Mouse (Mus musculus) neural tube, embryonic 11.5 days (tissue): ENCODE results near the gene Cdipt. TPM values are rescaled to one million over a fixed set of nuclear protein-coding genes. Genes with fewer than 3 reads are reported as not detected.

Experiments
- ATAC-seq: fragments of 200-750 bp; cut with Nextera tagmentation; 2 replicates; pipeline ENCODE4 v1.8.0; 2017; ENCODE audit warnings: moderate number of reproducible peaks, mild to moderate bottlenecking, moderate TSS enrichment, moderate library complexity; ENCODE audit not compliant: insufficient read depth, low FRiP score, low TSS enrichment
- DNase-seq: peaks from one replicate; pipeline ENCODE4 v3.0.0-alpha.2; 2015; ENCODE audit warnings: low spot score
- H3K27ac ChIP-seq: fragments of 300-500 bp; sonication (generic); 2 replicates; pipeline ENCODE4 v1.5.1; 2014; ENCODE audit warnings: low read depth, mild to moderate bottlenecking, low read length
- H3K27me3 ChIP-seq: fragments of 300-500 bp; sonication (generic); 2 replicates; pipeline ENCODE4 v1.6.1; 2014; ENCODE audit warnings: mild to moderate bottlenecking, low read length, mixed read lengths; ENCODE audit not compliant: control insufficient read depth, insufficient read depth
- H3K36me3 ChIP-seq: fragments of 300-500 bp; sonication (generic); 2 replicates; pipeline ENCODE4 v1.6.1; 2014; ENCODE audit warnings: mild to moderate bottlenecking, low read length, moderate library complexity, mixed read lengths; ENCODE audit not compliant: control insufficient read depth, insufficient read depth
- H3K4me1 ChIP-seq: fragments of 300-500 bp; sonication (generic); 2 replicates; pipeline ENCODE4 v1.6.1; 2014; ENCODE audit warnings: low read length, mixed read lengths; ENCODE audit not compliant: control insufficient read depth, insufficient read depth
- H3K4me2 ChIP-seq: fragments of 300-500 bp; sonication (generic); 2 replicates; pipeline ENCODE4 v1.6.1; 2014; ENCODE audit warnings: low read depth, mild to moderate bottlenecking, moderate library complexity
- H3K4me3 ChIP-seq: fragments of 300-500 bp; sonication (generic); 2 replicates; pipeline ENCODE4 v1.5.1; 2014; ENCODE audit warnings: low read depth, low read length
- H3K9ac ChIP-seq: fragments of 300-500 bp; sonication (generic); 2 replicates; pipeline ENCODE4 v1.6.1; 2014; ENCODE audit warnings: mild to moderate bottlenecking, low read length
- H3K9me3 ChIP-seq: fragments of 300-500 bp; sonication (generic); 2 replicates; pipeline ENCODE4 v1.6.1; 2016; ENCODE audit warnings: low read length; ENCODE audit not compliant: control insufficient read depth
- WGBS: fragments of 180-500 bp; shearing (Covaris S2); extraction: QIAGEN DNeasy Blood & Tissue Kit; methylation state at CpG from one replicate; pipeline ENCODE4 v1.1.7; 2014; 5-methylcytosine and 5-hydroxymethylcytosine counted together
- polyA plus RNA-seq: library from polyadenylated mRNA; unstranded; fragments of >200 nt; fragmentation: Nextera tagmentation; extraction: Ambion mirVana; gene quantifications from 2 replicates; pipeline ENCODE4 v1.2.1, GENCODE M21; 2014

Cdipt gene
- polyA plus RNA-seq, 1 experiment from 2014 or later, result 80.3 TPM

- Histone ChIP-seq H3K9me3 (no peaks in the 10 kb centered on the region), H3K27me3 (peaks cover 15% of the 10 kb centered on the region; the same call in 1 of the 2 replicates), H3K9ac (peak within 1 kb of the TSS; percentile 56), H3K4me3 (peak within 1 kb of the TSS; percentile 45), H3K4me1 (peaks cover 11% of the 10 kb centered on the region), H3K4me2 (peak within 1 kb of the TSS; percentile 85), H3K36me3 (no peaks in the 10 kb centered on the region), H3K27ac (peak within 1 kb of the TSS; percentile 63)
- DNase-seq, result no peak
- ATAC-seq, result peak; percentile 60
- WGBS, result 2% methylated on average over 21 of the region's 21 CpGs
These were observed 26.3 kb upstream of the Cdipt start, which contains the start of gene Asphd1 for GRCm38 (mm10) chr7:126949403-126949792. Gene Asphd1, minus strand, starts transcription at chr7:126949582.

GRCm38 (mm10) chr7:126949793-126950646 lies 25.7 kb upstream of the Cdipt start, which contains the start of gene Sez6l2:
Gene Sez6l2, plus strand, starts transcription at chr7:126950563.
- H3K9me3 ChIP-seq, result no peaks in the 10 kb centered on the region
- peak within 1 kb of the TSS; percentile 56 for H3K9ac ChIP-seq
- peak within 1 kb of the TSS; percentile 45 for H3K4me3 ChIP-seq
- H3K4me2 ChIP-seq, result peak within 1 kb of the TSS; percentile 85
- under 1% methylated on average over 39 of the region's 42 CpGs for WGBS
- H3K27me3 ChIP-seq, result peaks cover 15% of the 10 kb centered on the region; the same call in 1 of the 2 replicates
- DNase-seq, result peak; percentile 92
- peak; percentile 88 for ATAC-seq
- peak within 1 kb of the TSS; percentile 63 for H3K27ac ChIP-seq
- peaks cover 11% of the 10 kb centered on the region for H3K4me1 ChIP-seq
- H3K36me3 ChIP-seq, result no peaks in the 10 kb centered on the region

- peak overlapping the region; percentile 45 for H3K4me3 ChIP-seq
- 7% methylated on average over 26 of the region's 26 CpGs for WGBS
- ATAC-seq (peak; percentile 28; the same call in 1 of the 2 replicates), DNase-seq (no peak)
- no peak overlapping the region for H3K27ac ChIP-seq
- H3K4me1 ChIP-seq, result peaks cover 11% of the 10 kb centered on the region
- no peaks in the 10 kb centered on the region for H3K36me3 ChIP-seq
- H3K9ac ChIP-seq, result peak overlapping the region; percentile 18; the same call in 1 of the 2 replicates
- peak overlapping the region; percentile 85 for H3K4me2 ChIP-seq
- no peaks in the 10 kb centered on the region for H3K9me3 ChIP-seq
- H3K27me3 ChIP-seq, result peaks cover 15% of the 10 kb centered on the region; the same call in 1 of the 2 replicates
These were observed 24.8 kb upstream of the Cdipt start for GRCm38 (mm10) chr7:126950647-126951615.

- Histone ChIP-seq H3K27me3 (peaks cover 15% of the 10 kb centered on the region; the same call in 1 of the 2 replicates), H3K4me3 (peak overlapping the region; percentile 45), H3K27ac (no peak overlapping the region), H3K4me1 (peaks cover 11% of the 10 kb centered on the region), H3K9ac (peak overlapping the region; percentile 18; the same call in 1 of the 2 replicates), H3K4me2 (peak overlapping the region; percentile 85), H3K9me3 (no peaks in the 10 kb centered on the region), H3K36me3 (no peaks in the 10 kb centered on the region)
- 29% methylated on average over 4 of the region's 4 CpGs for WGBS
- DNase-seq (no peak), ATAC-seq (no peak)
These were observed 24.0 kb upstream of the Cdipt start for GRCm38 (mm10) chr7:126951741-126952140.

GRCm38 (mm10) chr7:126952646-126953045 lies 23.1 kb upstream of the Cdipt start:
- no peaks in the 10 kb centered on the region for H3K9me3 ChIP-seq
- no peak overlapping the region for H3K9ac ChIP-seq
- no peak for ATAC-seq
- peaks cover 15% of the 10 kb centered on the region; the same call in 1 of the 2 replicates for H3K27me3 ChIP-seq
- no peak for DNase-seq
- no peaks in the 10 kb centered on the region for H3K36me3 ChIP-seq
- peak overlapping the region; percentile 32 for H3K4me2 ChIP-seq
- no peak overlapping the region for H3K4me3 ChIP-seq
- WGBS, result 1% methylated on average over 6 of the region's 8 CpGs
- H3K4me1 ChIP-seq, result peaks cover 11% of the 10 kb centered on the region
- H3K27ac ChIP-seq, result no peak overlapping the region

GRCm38 (mm10) chr7:126955125-126955524 lies 20.6 kb upstream of the Cdipt start:
- peaks cover 5% of the 10 kb centered on the region; the same call in 1 of the 2 replicates for H3K4me1 ChIP-seq
- H3K27me3 ChIP-seq, result peaks cover 11% of the 10 kb centered on the region; the same call in 1 of the 2 replicates
- H3K9me3 ChIP-seq, result no peaks in the 10 kb centered on the region
- H3K9ac ChIP-seq, result no peak overlapping the region
- ATAC-seq, result no peak
- no peak overlapping the region for H3K4me3 ChIP-seq
- H3K36me3 ChIP-seq, result no peaks in the 10 kb centered on the region
- H3K4me2 ChIP-seq, result no peak overlapping the region
- no peak overlapping the region for H3K27ac ChIP-seq
- DNase-seq, result no peak
- WGBS, result 73% methylated on average over 3 of the region's 3 CpGs

GRCm38 (mm10) chr7:126959780-126960179 lies 15.9 kb upstream of the Cdipt start:
- no peak overlapping the region for H3K4me3 ChIP-seq
- H3K4me2 ChIP-seq, result no peak overlapping the region
- 66% methylated on average over 9 of the region's 9 CpGs for WGBS
- peaks cover 8% of the 10 kb centered on the region; the same call in 1 of the 2 replicates for H3K27me3 ChIP-seq
- H3K4me1 ChIP-seq, result no peaks in the 10 kb centered on the region
- no peak overlapping the region for H3K9ac ChIP-seq
- ATAC-seq, result no peak
- H3K9me3 ChIP-seq, result no peaks in the 10 kb centered on the region
- no peak for DNase-seq
- no peak overlapping the region for H3K27ac ChIP-seq
- H3K36me3 ChIP-seq, result no peaks in the 10 kb centered on the region

- ATAC-seq, result no peak
- Histone ChIP-seq H3K36me3 (no peaks in the 10 kb centered on the region), H3K27me3 (peaks cover 8% of the 10 kb centered on the region; the same call in 1 of the 2 replicates), H3K27ac (no peak overlapping the region), H3K4me2 (no peak overlapping the region), H3K4me1 (no peaks in the 10 kb centered on the region), H3K9me3 (no peaks in the 10 kb centered on the region), H3K9ac (no peak overlapping the region), H3K4me3 (no peak overlapping the region)
- DNase-seq, result no peak
- WGBS, result 84% methylated on average over 5 of the region's 5 CpGs
These were observed 14.6 kb upstream of the Cdipt start for GRCm38 (mm10) chr7:126961095-126961494.
